Mouse (Mus musculus) left cerebral cortex, adult 9 months (tissue): ENCODE data around the gene Pdcd10.
A peak's percentile ranks its signal among the peaks of the same experiment; 100 is the strongest.

ENCODE experiments used
- DNase-seq, 2 experiments: peaks; one replicate each; pipeline ENCODE4 v3.0.0; 2022; ENCODE audit warnings: low spot score in 2 of 2

Gene Pdcd10

GRCm38 (mm10) chr3:75556695-75557291 is at the start of gene Pdcd10:
TSS of gene Pdcd10 (minus strand) at chr3:75556856.
- peak; percentile 100 for DNase-seq

- peak in 1 of 2 experiments; percentile 54 for DNase-seq
These were observed 28.2 kb upstream of the Pdcd10 start for GRCm38 (mm10) chr3:75584898-75585297.

- DNase-seq: peak in 1 of 2 experiments; percentile 50
These were observed 26.6 kb upstream of the Pdcd10 start for GRCm38 (mm10) chr3:75583293-75583692.

GRCm38 (mm10) chr3:75579352-75579751 is 22.7 kb upstream of the Pdcd10 start:
- no peak for DNase-seq

GRCm38 (mm10) chr3:75575582-75575981 is 18.9 kb upstream of the Pdcd10 start:
- DNase-seq: no peak

GRCm38 (mm10) chr3:75574074-75574473 is 17.4 kb upstream of the Pdcd10 start:
- no peak for DNase-seq

- DNase-seq: peak; percentile 87 to 93
These were observed 636 bp upstream of the Pdcd10 start, which contains the start of gene Serpini1 for GRCm38 (mm10) chr3:75557292-75557691. TSS of gene Serpini1 (plus strand) at chr3:75557547.

- DNase-seq: no peak
These were observed 448 bp downstream of the Pdcd10 start for GRCm38 (mm10) chr3:75556121-75556694.

GRCm38 (mm10) chr3:75551248-75551647 is 5.4 kb downstream of the Pdcd10 start:
- DNase-seq: no peak

- no peak for DNase-seq
These were observed 12.4 kb downstream of the Pdcd10 start for GRCm38 (mm10) chr3:75544287-75544686.

- no peak for DNase-seq
These were observed 13.8 kb downstream of the Pdcd10 start for GRCm38 (mm10) chr3:75542852-75543251.

- DNase-seq: no peak
These were observed 15.4 kb downstream of the Pdcd10 start for GRCm38 (mm10) chr3:75541259-75541658.

- DNase-seq: no peak
These were observed 22.4 kb downstream of the Pdcd10 start for GRCm38 (mm10) chr3:75534045-75534834.

- no peak for DNase-seq
These were observed 25.6 kb downstream of the Pdcd10 start for GRCm38 (mm10) chr3:75531074-75531473.

GRCm38 (mm10) chr3:75522527-75522926 is 34.1 kb downstream of the Pdcd10 start:
- no peak for DNase-seq

GRCm38 (mm10) chr3:75521314-75521713 is 35.3 kb downstream of the Pdcd10 start:
- DNase-seq: no peak

- peak in 1 of 2 experiments; percentile 37 for DNase-seq
These were observed 38.9 kb downstream of the Pdcd10 start for GRCm38 (mm10) chr3:75517631-75518250.

GRCm38 (mm10) chr3:75498961-75499960 is 57.4 kb downstream of the Pdcd10 start:
- DNase-seq: no peak

GRCm38 (mm10) chr3:75492913-75493312 is 63.7 kb downstream of the Pdcd10 start:
- no peak for DNase-seq

GRCm38 (mm10) chr3:75482056-75482455 is 74.6 kb downstream of the Pdcd10 start, which contains the start of gene Wdr49:
TSS of gene Wdr49 (minus strand) at chr3:75482156.
- no peak for DNase-seq

- no peak for DNase-seq
These were observed 81.5 kb downstream of the Pdcd10 start for GRCm38 (mm10) chr3:75475106-75475505.
